Mouse (Mus musculus): ENCODE measurements at regions not wholly inside any gene's neighbourhood (a gene's known extent, or its start where the extent isn't known, plus 50 kb on each side); places are given as distances from the start of the nearest gene placed in this dataset.

DNA sequence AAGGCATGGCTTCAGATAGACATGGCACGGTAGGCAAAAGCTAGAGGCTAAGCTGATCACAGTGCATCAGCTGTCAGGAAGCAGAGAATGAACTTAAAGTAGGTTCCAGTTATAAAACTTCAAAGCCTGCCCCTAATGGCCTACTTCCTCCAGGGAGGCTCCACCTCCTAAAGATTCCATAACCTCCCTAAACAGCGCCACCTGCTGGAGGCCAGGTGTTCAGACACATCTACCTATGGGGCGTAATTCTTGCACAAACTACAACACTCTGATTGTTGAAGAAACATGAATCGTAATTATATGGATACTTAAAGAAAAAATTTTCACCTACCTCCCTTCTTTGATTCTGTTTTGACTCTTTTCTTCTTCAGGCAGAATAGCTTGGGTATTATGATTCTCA, 277.0 kb upstream of the Tmem132c start:
- no peak for DNase-seq

DNA sequence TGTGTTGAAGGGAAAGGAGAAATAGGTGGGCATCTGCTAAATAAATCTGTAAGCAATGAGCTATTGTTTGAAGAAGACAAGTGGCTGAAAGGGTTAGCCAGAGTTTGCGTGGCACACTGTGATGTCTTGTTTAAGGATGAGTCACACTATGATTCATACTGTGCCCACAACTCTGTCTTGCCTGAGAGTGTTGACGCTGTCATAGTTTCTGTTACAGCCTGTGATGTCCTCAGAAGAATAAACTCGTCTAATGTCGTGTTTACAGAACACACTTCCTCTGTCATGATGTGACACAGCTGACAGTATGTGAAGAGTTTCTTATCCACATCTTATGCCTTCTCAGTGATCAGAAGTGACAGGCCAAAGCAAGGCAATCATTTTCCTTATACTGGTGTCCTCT, 274.5 kb upstream of the Tmem132c start:
- DNase-seq = peak; percentile 11

DNA sequence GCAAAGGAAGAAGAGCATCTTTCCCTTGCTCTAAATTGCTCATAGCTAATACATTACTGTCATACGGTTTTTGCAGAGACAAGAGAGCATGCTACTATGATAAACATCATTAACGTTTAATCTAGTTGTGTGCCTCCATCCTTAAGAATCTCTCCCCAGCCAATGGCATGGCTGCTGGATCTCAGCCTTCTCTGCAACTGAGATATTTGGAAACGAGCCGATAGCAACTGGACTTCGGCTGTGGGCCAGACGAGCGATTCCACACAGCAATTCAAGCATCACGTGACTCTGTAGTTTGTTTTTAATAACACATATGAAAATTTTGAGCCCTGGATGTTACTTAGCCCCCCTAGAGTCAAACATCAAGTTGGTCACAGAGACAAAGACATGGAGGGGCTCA, 272.2 kb upstream of the Tmem132c start:
- DNase-seq = no peak

DNA sequence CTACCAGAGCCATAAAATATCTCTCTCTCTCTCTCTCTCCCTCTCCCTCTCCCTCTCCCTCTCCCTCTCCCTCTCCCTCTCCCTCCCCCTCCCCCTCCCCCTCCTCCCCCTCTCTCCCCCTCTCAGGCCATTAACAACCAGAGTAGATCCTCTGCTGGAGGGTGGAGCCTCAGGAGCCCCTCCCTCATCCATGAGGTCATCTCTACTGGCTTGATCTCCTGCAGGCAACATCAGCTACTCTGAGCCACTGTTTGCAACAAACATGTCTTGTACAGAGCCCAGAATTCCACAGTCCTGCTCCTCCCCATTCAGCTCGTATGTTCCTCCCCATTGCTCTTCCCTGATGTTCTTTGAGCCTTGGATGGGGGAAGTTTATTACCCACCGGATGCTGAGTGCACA, 270.3 kb upstream of the Tmem132c start:
- no peak for DNase-seq

DNA sequence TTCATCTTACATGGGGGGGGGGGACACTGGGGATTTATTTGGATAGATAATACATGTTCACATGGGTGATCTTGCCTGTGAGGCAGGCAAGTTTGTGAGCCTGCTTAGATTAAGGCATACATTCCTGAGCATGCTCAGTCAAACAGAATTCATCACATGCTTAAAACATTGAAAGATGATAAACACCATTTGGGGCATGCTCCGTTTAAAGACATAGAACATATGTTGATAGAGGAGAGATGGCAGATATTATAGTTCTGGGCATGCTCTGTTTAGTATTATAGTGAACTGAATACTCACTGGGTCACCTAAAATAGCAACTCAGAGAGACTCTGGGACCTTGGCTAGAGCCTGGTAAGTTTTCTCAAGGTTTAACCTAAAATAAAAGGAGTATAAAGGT, 269.6 kb upstream of the Tmem132c start:
- DNase-seq = no peak

DNA sequence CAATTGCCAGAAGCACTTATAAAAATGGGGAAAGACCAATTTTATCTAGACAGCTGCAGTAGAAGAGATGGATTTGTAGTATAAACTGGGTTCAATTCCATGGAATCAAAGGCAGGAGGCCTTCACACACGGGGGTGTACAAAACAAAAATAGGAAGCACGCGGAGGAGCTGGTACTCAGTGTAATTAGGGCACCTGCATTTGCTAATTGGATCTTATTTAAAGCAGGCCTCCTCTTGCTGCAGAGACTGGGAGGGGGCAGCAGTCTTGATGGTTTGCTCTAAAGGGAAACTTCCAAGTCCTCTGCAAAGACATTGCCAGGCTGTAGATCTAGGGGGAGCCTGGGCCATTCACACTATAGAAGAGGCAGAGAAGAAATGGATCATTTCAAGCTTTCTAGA, 268.2 kb upstream of the Tmem132c start:
- no peak for DNase-seq

DNA sequence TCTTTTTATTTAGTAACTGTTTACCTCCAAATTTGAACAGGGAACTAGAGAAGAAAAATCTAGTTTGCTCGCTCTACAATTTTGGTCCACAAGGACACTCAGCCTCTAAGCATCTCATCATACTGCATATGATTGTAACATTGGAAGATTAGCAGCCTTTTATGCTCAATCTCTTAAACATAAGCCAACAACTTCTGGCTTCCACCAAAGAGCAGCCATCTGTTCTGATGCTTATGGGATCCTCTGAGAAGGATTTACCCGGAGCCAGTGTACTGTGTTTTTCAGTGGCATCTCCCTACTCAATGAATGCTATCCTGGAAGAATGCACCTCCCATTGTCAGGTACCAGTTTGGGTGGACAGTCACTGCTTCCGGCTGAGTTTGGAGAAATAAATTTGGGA, 267.0 kb upstream of the Tmem132c start:
- DNase-seq = no peak

DNA sequence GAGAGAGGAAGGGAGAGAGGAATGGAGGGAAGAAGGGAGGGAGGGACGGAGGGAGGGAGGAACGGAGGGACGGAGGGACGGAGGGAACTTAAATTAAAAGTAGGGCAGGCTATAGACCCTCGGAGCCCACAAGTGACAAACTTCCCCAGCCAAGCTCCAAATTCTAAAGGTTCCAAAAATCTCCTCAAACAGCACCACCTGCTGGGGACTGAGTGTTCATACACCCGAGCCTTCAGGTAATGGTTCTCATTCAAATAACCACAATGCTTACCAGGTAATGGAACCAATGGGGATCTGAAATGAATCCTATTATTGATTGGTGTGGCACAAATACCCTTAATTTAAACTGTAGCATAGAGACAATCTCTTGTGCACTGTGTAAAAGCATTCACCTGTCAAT, 246.0 kb upstream of the Tmem132c start:
- DNase-seq = no peak

DNA sequence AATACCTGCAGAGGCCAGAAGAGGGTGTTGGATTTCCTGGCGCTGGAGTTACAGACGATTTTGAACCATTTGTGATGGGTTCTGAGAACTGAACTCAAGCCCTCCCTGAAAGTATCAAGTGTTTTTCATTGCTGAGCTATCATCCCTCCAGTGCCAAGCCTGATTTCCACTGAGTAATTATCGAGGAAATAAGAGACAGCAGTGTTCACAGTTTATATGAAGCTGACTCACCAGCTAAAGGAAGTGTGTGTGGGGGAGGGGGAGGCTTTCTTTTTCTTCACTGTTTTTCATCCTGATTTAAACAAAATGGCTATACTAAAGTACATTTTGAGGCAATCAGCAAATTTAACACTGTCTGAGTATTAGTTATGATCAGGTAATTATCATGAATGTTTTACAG, 227.4 kb upstream of the Tmem132c start:
- no peak for DNase-seq

DNA sequence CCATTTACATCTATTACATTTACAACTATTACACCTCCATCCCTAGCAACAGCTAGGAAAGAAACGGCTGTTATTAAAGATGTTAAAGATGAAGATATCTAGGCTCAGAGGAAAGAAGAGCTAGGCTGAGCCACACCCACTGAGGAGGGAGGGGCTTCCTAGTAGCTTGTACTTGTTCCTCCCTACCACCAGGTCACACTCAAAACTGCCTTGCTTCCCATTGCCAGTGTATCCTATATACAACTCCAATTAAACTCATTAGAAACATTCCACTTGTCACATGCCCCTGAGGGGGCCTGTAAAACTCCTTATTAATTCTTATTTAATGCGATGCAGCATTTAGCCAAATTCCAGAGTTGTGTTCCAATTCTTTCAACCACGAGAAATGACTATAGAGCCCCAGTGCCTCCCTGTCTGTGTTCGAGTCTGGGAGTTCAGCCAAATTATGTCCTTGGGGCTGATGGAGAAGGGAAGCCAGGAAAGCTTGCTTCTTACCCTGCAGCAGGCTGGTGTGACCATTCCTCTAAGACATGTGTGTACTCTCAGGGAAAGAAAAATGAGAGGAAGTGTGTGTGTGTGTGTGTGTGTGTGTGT, 225.0 kb upstream of the Tmem132c start:
- DNase-seq = peak; percentile 17

DNA sequence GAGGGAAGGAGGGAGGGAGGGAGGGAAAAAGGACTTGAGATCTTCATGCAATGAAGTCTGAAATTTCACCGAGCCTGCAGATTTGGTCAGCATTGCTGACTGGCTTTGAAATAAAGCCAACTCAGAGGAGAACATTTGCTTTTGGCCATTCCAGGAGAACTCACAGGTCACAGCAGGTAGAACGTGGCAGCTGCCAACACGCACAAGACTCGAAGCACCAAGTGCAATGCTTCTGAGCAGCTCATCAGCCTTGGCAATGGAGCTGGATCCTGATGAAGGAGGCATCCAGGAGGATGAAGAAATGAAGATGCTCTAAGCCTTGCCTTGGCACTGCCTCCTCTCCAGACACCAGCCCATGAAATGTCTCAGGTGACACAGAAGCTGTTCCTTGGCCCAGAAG, 223.6 kb upstream of the Tmem132c start:
- DNase-seq = no peak

DNA sequence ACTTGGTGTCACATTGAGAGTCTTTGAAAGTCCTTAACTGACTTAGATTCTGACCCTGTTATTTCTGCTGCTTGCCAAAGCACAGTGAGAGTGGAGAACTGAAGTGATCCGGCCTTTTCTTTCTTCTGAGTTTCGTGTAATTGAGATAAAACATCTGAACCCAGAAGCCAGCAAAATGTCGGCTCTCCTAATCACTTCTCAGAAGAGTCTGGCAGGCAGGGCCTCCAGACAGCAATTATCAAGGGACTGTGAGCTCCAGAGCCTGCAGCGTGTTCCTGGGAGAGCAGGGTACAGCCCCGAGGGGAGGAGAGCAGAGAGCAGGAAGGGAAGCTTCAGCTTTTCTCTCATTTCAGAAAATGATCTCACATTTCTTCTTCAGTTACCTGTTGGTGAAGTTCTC, 205.1 kb upstream of the Tmem132c start:
- no peak for DNase-seq

DNA sequence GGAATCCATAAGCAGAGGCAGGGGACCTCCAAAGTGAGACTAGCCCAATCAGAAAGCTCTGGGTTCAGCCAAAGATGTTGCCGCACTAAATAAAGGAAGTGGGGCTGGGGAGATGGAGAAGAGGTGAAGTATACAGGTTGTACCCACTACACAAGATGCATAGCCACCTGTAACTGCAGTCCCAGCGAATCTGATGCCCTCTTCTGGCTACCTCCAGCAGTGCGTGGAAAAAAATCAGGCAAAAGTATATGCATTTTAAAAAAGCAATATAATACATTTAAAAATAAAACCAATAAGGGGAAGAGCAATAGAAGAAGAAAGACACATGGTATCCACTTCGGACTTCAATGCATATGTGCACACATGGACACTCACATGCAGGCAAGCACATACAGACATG, 183.8 kb upstream of the Tmem132c start:
- no peak for DNase-seq

DNA sequence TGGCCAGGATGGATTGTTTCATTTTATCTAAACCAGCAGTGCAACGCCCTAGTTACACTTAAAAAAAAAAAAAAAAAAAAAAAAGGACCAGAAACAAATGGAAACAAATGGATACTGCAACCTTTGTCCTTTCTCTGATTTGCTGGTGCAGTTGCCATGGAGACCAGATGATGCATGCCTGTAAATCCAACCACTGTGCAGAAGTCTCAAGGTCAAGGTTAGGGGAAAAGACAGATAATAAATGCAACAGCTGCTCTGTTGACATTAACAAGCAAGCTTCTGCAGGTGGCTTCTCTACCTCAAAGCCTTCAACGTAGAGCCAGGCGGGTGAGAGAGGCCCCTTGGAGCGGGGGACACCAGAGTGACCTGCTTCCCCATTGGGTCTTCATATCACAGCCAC, 167.3 kb upstream of the Tmem132c start:
- peak; percentile 20 for DNase-seq
